ENCODE assay signal across 24 mouse cellular contexts in genomic region chr17:67927864-67928263, GRCm38 (mm10).
"Had no signal": no experiment of that assay in that cellular context is flagged by ENCODE, and none has a peak within 500 bp of the region (broad histone marks: within the 10 kb centered on the region; RNA-seq: fewer than 3 reads in every experiment).

No protein-coding gene starts in this region.

- H3K9me3 ChIP-seq: kidney, embryonic 15.5 days; limb, embryonic 10.5 days; limb, embryonic 13.5 days; liver, embryonic 12.5 days; liver, embryonic 15.5 days; midbrain, embryonic 12.5 days; midbrain, embryonic 15.5 days; neural tube, embryonic 12.5 days; neural tube, embryonic 15.5 days had no signal

- H3K27ac ChIP-seq: kidney, embryonic 15.5 days; layer of hippocampus, adult 2 months; limb, embryonic 10.5 days; limb, embryonic 13.5 days; liver, embryonic 12.5 days; liver, embryonic 15.5 days; macrophage; midbrain, embryonic 12.5 days; midbrain, embryonic 15.5 days; neural tube, embryonic 12.5 days; neural tube, embryonic 15.5 days; stomach, postnatal 0 days had no signal

- ATAC-seq: liver, embryonic 12.5 days; midbrain, embryonic 15.5 days had no signal

- DNase-seq: kidney, adult 11 months; kidney, adult 8-10 months; kidney, postnatal 25 days; layer of hippocampus, adult 9-11 months; liver; lung, adult 2 months; right cerebral cortex, adult 18-20 months; right cerebral cortex, postnatal 14 days; right cerebral cortex, postnatal 4 days; thymus, adult 2 months; thymus, postnatal 14 days; thymus, postnatal 4 days had no signal

- H3K36me3 ChIP-seq: liver, embryonic 12.5 days; liver, embryonic 15.5 days; midbrain, embryonic 12.5 days; midbrain, embryonic 15.5 days; neural tube, embryonic 12.5 days; neural tube, embryonic 15.5 days had no signal

- H3K4me1 ChIP-seq: limb, embryonic 10.5 days; liver, embryonic 12.5 days; liver, embryonic 15.5 days; midbrain, embryonic 12.5 days; midbrain, embryonic 15.5 days; neural tube, embryonic 12.5 days; neural tube, embryonic 15.5 days had no signal

- H3K27me3 ChIP-seq: kidney, embryonic 15.5 days; limb, embryonic 13.5 days; liver, embryonic 12.5 days; liver, embryonic 15.5 days; midbrain, embryonic 12.5 days; midbrain, embryonic 15.5 days; neural tube, embryonic 12.5 days; neural tube, embryonic 15.5 days had no signal

- H3K4me2 ChIP-seq: kidney, embryonic 15.5 days; limb, embryonic 13.5 days; liver, embryonic 12.5 days; liver, embryonic 15.5 days; midbrain, embryonic 12.5 days; midbrain, embryonic 15.5 days; neural tube, embryonic 12.5 days; neural tube, embryonic 15.5 days had no signal

- H3K4me3 ChIP-seq: kidney, embryonic 15.5 days; layer of hippocampus, adult 2 months; limb, embryonic 10.5 days; limb, embryonic 13.5 days; liver, embryonic 12.5 days; liver, embryonic 15.5 days; midbrain, embryonic 12.5 days; midbrain, embryonic 15.5 days; neural tube, embryonic 12.5 days; neural tube, embryonic 15.5 days had no signal

- H3K9ac ChIP-seq: kidney, embryonic 15.5 days; limb, embryonic 13.5 days; liver, embryonic 12.5 days; liver, embryonic 15.5 days; midbrain, embryonic 12.5 days; midbrain, embryonic 15.5 days; neural tube, embryonic 12.5 days; neural tube, embryonic 15.5 days had no signal
